Comparison of ENCODE assay signal across 8 mouse cellular contexts in the genomic region with DNA sequence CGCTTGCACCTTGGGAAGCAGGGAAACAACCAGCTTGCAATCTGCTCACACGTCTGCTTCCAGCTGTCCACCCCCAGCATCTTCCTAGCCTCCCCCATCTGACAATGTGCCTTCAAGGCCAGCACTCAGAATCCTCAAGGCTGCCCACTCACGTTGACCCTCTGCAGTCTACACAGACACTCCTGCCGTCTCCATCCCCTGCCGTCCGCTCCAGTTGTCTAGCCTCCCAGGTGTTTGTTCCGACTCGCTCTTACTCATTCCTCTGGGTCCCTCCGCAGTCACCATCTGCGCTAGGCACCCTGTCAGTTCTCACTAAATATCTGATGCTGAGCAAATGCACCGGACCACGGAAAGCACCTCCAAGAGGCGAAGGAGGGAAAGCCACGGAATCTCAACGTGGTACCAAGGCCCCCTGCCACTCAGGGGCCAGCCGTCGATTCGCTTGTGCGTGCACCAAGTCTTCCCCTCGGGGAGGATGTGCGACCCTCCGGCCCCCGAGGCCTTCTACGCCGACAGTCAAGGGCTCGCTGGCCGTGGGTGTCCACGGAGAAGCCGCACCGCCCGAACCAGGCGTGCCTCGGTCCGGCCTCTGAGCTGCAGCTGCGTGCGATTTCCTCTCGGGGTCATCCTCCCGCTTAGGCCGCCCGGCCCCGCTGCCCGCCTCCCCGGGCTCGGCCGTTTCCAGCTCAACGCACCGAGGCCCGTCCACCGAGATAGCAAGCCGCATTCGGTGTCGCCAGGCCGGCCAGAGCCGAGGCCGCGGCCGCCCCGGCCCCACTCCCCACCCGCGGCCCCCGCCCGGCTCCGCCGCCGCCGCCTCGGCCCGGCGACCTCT. TPM values are rescaled to one million over a fixed set of nuclear protein-coding genes. Genes with fewer than 3 reads are reported as not detected.
DNase-seq lines count a peak whose midpoint lies in the region; ATAC-seq and TF ChIP-seq lines count a peak whose summit lies in the region.

No protein-coding gene starts in this region.

- peaks cover 27% of the 10 kb centered on the region for H3K4me1 ChIP-seq in hindbrain, embryonic 13.5 days (replicated peaks)
- peaks cover 5% of the 10 kb centered on the region; the same call in 1 of the 2 replicates for H3K4me1 ChIP-seq in lung, postnatal 0 days (ENCODE audit: insufficient read depth, low read depth, low read length)
- H3K4me1 ChIP-seq in thymus, adult 2 months (replicated peaks; ENCODE audit: control insufficient read depth, insufficient read depth, low read length) = peaks cover 15% of the 10 kb centered on the region

- peak; percentile 52 for TF ChIP-seq CTCF in lung, postnatal 0 days (IDR thresholded peaks at IDR 0.05)
- peak; percentile 15; the same call in 1 of the 2 replicates for TF ChIP-seq CTCF in thymus, adult 2 months (IDR thresholded peaks at IDR 0.05; ENCODE audit: borderline replicate concordance, control insufficient read depth, extremely low read depth, insufficient read depth, low read length, poor library complexity)

- WGBS in hindbrain, embryonic 13.5 days = 2% methylated on average over 56 of the region's 69 CpGs
- 2% methylated on average over 54 of the region's 69 CpGs for WGBS in lung, postnatal 0 days
- 3% methylated on average over 69 of the region's 69 CpGs for WGBS in thymus, adult 2 months

- no peaks in the 10 kb centered on the region for H3K27me3 ChIP-seq in hindbrain, embryonic 13.5 days
- H3K27me3 ChIP-seq in lung, postnatal 0 days (replicated peaks; ENCODE audit: insufficient read depth, low read length) = no peaks in the 10 kb centered on the region
- no peaks in the 10 kb centered on the region for H3K27me3 ChIP-seq in thymus, adult 2 months (ENCODE audit: control insufficient read depth, insufficient read depth, low read length)

- peak overlapping the region; percentile 96 for H3K27ac ChIP-seq in hindbrain, embryonic 13.5 days
- peak overlapping the region; percentile 97 for H3K27ac ChIP-seq in lung, postnatal 0 days (ENCODE audit: low read length)
- no peak overlapping the region for H3K27ac ChIP-seq in thymus, adult 2 months (ENCODE audit: control insufficient read depth, insufficient read depth, low read length)

- no peak for TF ChIP-seq EP300 in lung, postnatal 0 days (IDR thresholded peaks at IDR 0.05)

- H3K9me3 ChIP-seq in hindbrain, embryonic 13.5 days = no peaks in the 10 kb centered on the region
- H3K9me3 ChIP-seq in lung, postnatal 0 days (ENCODE audit: low read length) = no peaks in the 10 kb centered on the region

- H3K36me3 ChIP-seq in hindbrain, embryonic 13.5 days = no peaks in the 10 kb centered on the region
- H3K36me3 ChIP-seq in lung, postnatal 0 days (ENCODE audit: insufficient read depth, low read length) = no peaks in the 10 kb centered on the region
- no peaks in the 10 kb centered on the region for H3K36me3 ChIP-seq in thymus, adult 2 months (ENCODE audit: control insufficient read depth, insufficient read depth, low read length)

- peak overlapping the region; percentile 87 for H3K4me3 ChIP-seq in hindbrain, embryonic 13.5 days
- peak overlapping the region; percentile 95 for H3K4me3 ChIP-seq in lung, postnatal 0 days (ENCODE audit: low read depth, low read length)
- H3K4me3 ChIP-seq in thymus, adult 2 months (ENCODE audit: control insufficient read depth, insufficient read depth, low read length) = peak overlapping the region; percentile 71

- peak; percentile 74 for DNase-seq in Muller cell, postnatal 12 days (ENCODE audit: inconsistent ontology term)
- DNase-seq in cerebellum, postnatal 25 days = peak; percentile 77 to 83
- peak; percentile 44 to 46 for DNase-seq in frontal cortex, postnatal 25 days (ENCODE audit: low spot score in 2 of 2)
- peak; percentile 61 to 77 for DNase-seq in layer of hippocampus, postnatal 14 days (ENCODE audit: low spot score in 2 of 2)
- DNase-seq in lung, postnatal 0 days (ENCODE audit: low spot score) = peak; percentile 68
- DNase-seq in ovary, postnatal 10 days (ENCODE audit: low spot score) = peak; percentile 49
- DNase-seq in thymus, adult 2 months = peak; percentile 42

- peak overlapping the region; percentile 69 for H3K4me2 ChIP-seq in hindbrain, embryonic 13.5 days
- peak overlapping the region; percentile 84 for H3K4me2 ChIP-seq in lung, postnatal 0 days (replicated peaks; ENCODE audit: low read depth, low read length)

- no peak for TF ChIP-seq POLR2A in thymus, adult 2 months (IDR thresholded peaks at IDR 0.05; ENCODE audit: control insufficient read depth, extremely low read depth, insufficient read depth, low read length, poor library complexity)

- H3K9ac ChIP-seq in hindbrain, embryonic 13.5 days = peak overlapping the region; percentile 95
- H3K9ac ChIP-seq in lung, postnatal 0 days (replicated peaks; ENCODE audit: low read depth) = peak overlapping the region; percentile 89

- peak; percentile 70 for ATAC-seq in hindbrain, embryonic 13.5 days (ENCODE audit: low FRiP score)
- peak; percentile 67 for ATAC-seq in lung, postnatal 0 days

RNA-seq across cellular contexts. Expression of a gene that starts 0.7 kb away (rescaled TPM):
- polyA plus RNA-seq in hindbrain, embryonic 13.5 days (2015; fragmentation: Nextera tagmentation; extraction: Ambion mirVana) = 14.3 and 16.5 TPM in 2 replicates
- 10 to 100 TPM; 20.9 to 21.7 TPM for total RNA-seq in layer of hippocampus, postnatal 14 days (2021)
- polyA plus RNA-seq in lung, postnatal 0 days (2015; fragmentation: Nextera tagmentation; extraction: Ambion mirVana) = 19.7 and 20.1 TPM in 2 replicates
- 40.3 and 43.6 TPM in 2 replicates for polyA plus RNA-seq in thymus, adult 2 months (2012; rRNA removed)
